Mouse (Mus musculus): Measurements from ENCODE around the gene Cc2d1a. TPM values are rescaled to one million over a fixed set of nuclear protein-coding genes. Genes with fewer than 3 reads are reported as not detected.

The Cc2d1a gene
- polyA plus RNA-seq, 1 experiment from 2014 or later, result 23.1 TPM

DNA sequence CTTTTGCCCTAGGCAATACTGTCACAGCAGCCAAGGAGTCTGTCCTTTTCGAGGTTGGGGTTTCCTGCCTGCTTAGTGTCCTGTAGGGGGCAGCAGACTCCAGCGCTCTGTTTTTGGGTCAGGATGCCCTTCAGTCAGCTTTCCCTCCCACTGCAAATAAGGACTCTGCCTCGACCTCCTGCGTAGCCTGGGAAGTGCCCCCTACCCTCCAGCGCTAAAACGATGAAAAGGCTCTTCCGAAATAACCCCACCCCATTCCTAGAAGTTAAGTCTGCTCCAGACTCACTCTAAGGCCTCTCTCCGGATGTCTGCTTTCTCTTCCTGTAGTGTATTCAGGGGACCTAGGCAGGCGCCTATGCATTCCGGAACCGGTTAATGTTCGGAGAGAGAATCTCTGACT lies 38.8 kb upstream of the Cc2d1a start:
- Histone ChIP-seq H3K9me3 (no peaks in the 10 kb centered on the region), H3K4me2 (peak overlapping the region; percentile 72), H3K4me3 (peak overlapping the region; percentile 32), H3K4me1 (peaks cover 54% of the 10 kb centered on the region), H3K36me3 (no peaks in the 10 kb centered on the region), H3K9ac (0 out of 2 replicates have a peak overlapping the region, but pooled peaks have one; percentile 7), H3K27ac (peak overlapping the region; percentile 25), H3K27me3 (no peaks in the 10 kb centered on the region)
- 1% methylated on average over 12 of the region's 12 CpGs for WGBS
- ATAC-seq (ENCODE audit: borderline replicate concordance, extremely low read depth, low FRiP score, low TSS enrichment), result no peak

DNA sequence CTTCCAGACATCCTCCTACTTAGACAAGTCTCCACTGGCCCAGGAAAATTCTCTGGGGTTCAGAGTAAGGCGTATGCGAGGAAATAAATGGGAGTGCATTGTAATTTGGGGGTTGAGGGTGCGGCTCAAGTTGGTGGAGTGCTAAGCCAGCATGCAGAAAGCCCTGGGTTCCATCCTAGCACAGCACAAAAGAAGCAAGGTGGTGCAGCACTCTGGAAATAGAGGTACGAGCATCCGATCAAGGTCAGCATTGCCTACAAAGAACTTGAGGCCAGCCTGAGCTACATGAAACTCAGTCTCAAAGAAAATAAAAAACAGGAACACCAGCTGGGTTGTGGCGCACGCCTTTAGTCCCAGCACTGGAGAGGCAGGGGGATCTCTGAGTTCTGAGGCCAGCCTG lies 37.4 kb upstream of the Cc2d1a start, which contains the start of gene Nanos3:
Nanos3 (minus strand) TSS at position 101 of the 400 bp plus-strand sequence.
- WGBS, result 92% methylated on average over 7 of the region's 7 CpGs
- Histone ChIP-seq H3K27me3 (no peaks in the 10 kb centered on the region), H3K4me1 (peaks cover 65% of the 10 kb centered on the region), H3K9me3 (no peaks in the 10 kb centered on the region), H3K27ac (peak within 1 kb of the TSS; percentile 87), H3K4me2 (peak within 1 kb of the TSS; percentile 88), H3K9ac (peak within 1 kb of the TSS; percentile 91), H3K36me3 (no peaks in the 10 kb centered on the region), H3K4me3 (peak within 1 kb of the TSS; percentile 87)
- no peak for ATAC-seq (ENCODE audit: borderline replicate concordance, extremely low read depth, low FRiP score, low TSS enrichment)

- peak overlapping the region; percentile 91 for H3K9ac ChIP-seq
- peak overlapping the region; percentile 87 for H3K4me3 ChIP-seq
- H3K9me3 ChIP-seq, result no peaks in the 10 kb centered on the region
- WGBS, result 12% methylated on average over 21 of the region's 21 CpGs
- peaks cover 67% of the 10 kb centered on the region for H3K4me1 ChIP-seq
- H3K27me3 ChIP-seq, result no peaks in the 10 kb centered on the region
- H3K4me2 ChIP-seq, result peak overlapping the region; percentile 88
- no peaks in the 10 kb centered on the region for H3K36me3 ChIP-seq
- peak; percentile 0; the same call in 1 of the 2 replicates for ATAC-seq (ENCODE audit: borderline replicate concordance, extremely low read depth, low FRiP score, low TSS enrichment)
- peak overlapping the region; percentile 87 for H3K27ac ChIP-seq
Observed at GRCm38 (mm10) chr8:84184085-84185043, 36.6 kb upstream of the Cc2d1a start.

DNA sequence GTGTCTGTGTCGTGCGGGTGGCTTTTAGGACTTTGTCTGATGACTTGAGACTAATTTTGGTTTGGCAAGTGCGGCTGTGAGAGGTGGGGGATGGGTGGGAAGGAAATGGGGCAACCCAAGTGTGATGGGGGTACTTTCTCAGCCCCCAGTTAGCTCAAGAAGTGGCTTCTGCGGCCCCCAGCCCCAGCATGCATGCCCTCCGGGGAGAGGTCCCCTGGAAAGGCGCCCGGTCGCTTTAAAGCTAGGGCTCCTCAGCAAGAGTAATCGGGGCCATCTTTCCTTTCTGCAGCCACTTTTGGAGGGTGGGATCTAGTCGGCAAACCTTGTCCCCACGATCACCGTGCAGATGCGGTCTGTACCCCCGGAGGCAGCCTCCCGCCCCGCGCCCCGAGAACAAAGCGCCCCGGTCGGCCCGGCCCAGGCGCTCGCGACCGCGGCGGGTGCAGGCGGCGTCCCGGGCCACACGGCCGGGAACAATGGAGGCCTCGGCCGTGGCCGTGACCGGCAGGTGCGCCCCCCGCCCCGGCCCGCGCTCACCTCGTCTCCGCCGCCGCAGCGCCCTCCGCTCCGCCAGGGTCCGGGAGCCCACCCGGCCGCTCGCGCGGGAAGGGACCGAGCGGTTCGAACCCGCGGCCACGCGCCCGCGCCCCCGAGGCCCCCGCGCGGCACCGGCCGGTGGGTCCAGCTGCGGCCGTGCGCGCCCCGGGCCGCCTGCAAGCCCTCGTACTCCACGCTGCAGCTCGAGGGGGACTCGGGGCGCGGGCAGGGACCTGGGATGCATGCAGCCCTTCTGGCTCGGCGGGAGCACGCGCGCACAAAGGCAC lies 35.7 kb upstream of the Cc2d1a start:
- peak overlapping the region; percentile 88 for H3K4me2 ChIP-seq
- peak overlapping the region; percentile 91 for H3K9ac ChIP-seq
- no peaks in the 10 kb centered on the region for H3K9me3 ChIP-seq
- H3K4me3 ChIP-seq, result peak overlapping the region; percentile 87
- 0 out of 2 replicates have a peak, but pooled peaks cover 3% of the 10 kb centered on the region for H3K36me3 ChIP-seq
- WGBS, result under 1% methylated on average over 65 of the region's 87 CpGs
- H3K4me1 ChIP-seq, result peaks cover 69% of the 10 kb centered on the region
- no peaks in the 10 kb centered on the region for H3K27me3 ChIP-seq
- peak overlapping the region; percentile 87 for H3K27ac ChIP-seq
- ATAC-seq (ENCODE audit: borderline replicate concordance, extremely low read depth, low FRiP score, low TSS enrichment), result peak; percentile 23; the same call in 1 of the 2 replicates

DNA sequence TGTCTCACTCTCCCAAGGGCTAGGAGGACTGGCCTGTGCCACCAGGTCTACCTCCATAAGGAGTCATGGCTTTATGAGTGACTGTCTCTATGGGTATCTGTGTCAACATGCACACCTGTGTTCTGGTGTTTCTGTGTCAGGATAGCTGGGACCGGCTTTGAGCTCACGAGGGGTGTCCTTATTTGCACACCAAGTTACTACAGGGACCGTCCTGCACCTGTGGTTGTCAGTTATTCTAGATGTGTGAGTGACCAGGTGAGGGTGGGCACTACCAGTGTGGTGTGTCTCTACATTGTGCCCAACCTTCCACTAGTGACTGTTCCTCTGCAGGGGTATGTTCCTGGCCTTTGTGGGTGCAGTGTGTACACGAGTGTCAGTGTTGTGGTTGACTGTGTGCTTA lies 35.1 kb upstream of the Cc2d1a start:
- no peak for ATAC-seq (ENCODE audit: borderline replicate concordance, extremely low read depth, low FRiP score, low TSS enrichment)
- Histone ChIP-seq H3K27ac (peak overlapping the region; percentile 87), H3K9me3 (no peaks in the 10 kb centered on the region), H3K27me3 (no peaks in the 10 kb centered on the region), H3K4me1 (peaks cover 64% of the 10 kb centered on the region), H3K9ac (peak overlapping the region; percentile 91), H3K4me3 (peak overlapping the region; percentile 87), H3K4me2 (peak overlapping the region; percentile 88), H3K36me3 (peaks cover 9% of the 10 kb centered on the region; the same call in 1 of the 2 replicates)
- WGBS, result 36% methylated on average over 4 of the region's 4 CpGs

- Histone ChIP-seq H3K4me2 (peak overlapping the region; percentile 51), H3K4me3 (peak overlapping the region; percentile 23), H3K27me3 (no peaks in the 10 kb centered on the region), H3K36me3 (peaks cover 9% of the 10 kb centered on the region; the same call in 1 of the 2 replicates), H3K9ac (peak overlapping the region; percentile 37), H3K4me1 (peaks cover 58% of the 10 kb centered on the region), H3K27ac (peak overlapping the region; percentile 56), H3K9me3 (no peaks in the 10 kb centered on the region)
- WGBS, result 3% methylated on average over 16 of the region's 16 CpGs
- peak; percentile 63 for ATAC-seq (ENCODE audit: borderline replicate concordance, extremely low read depth, low FRiP score, low TSS enrichment)
Observed at GRCm38 (mm10) chr8:84180530-84181190, 32.9 kb upstream of the Cc2d1a start.

DNA sequence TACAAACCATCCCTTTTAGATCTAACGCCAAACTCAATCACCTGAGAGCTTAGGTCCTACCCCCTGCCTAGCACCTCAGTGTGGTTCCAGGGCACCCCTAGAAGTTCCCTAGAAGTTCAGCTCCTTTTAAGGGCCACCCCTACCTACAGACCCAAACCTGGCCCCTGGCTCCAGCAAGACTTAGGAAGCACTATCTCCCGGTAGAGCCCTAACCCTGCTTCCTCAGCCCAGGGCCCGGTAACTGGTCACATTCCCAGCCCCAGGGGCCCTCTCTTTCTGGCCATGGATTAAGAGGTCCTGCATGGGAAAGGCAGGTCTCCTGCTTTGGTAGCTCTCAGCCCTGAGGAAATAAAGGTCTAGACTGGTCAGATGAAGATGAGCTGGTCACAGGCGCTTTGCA lies 32.2 kb upstream of the Cc2d1a start:
- H3K36me3 ChIP-seq, result peaks cover 10% of the 10 kb centered on the region; the same call in 1 of the 2 replicates
- peak overlapping the region; percentile 23 for H3K4me3 ChIP-seq
- H3K4me1 ChIP-seq, result peaks cover 57% of the 10 kb centered on the region
- H3K9me3 ChIP-seq, result no peaks in the 10 kb centered on the region
- H3K27me3 ChIP-seq, result no peaks in the 10 kb centered on the region
- H3K27ac ChIP-seq, result peak overlapping the region; percentile 31; the same call in 1 of the 2 replicates
- H3K9ac ChIP-seq, result peak overlapping the region; percentile 37
- no peak for ATAC-seq (ENCODE audit: borderline replicate concordance, extremely low read depth, low FRiP score, low TSS enrichment)
- H3K4me2 ChIP-seq, result peak overlapping the region; percentile 51
- 19% methylated on average over 4 of the region's 4 CpGs for WGBS

DNA sequence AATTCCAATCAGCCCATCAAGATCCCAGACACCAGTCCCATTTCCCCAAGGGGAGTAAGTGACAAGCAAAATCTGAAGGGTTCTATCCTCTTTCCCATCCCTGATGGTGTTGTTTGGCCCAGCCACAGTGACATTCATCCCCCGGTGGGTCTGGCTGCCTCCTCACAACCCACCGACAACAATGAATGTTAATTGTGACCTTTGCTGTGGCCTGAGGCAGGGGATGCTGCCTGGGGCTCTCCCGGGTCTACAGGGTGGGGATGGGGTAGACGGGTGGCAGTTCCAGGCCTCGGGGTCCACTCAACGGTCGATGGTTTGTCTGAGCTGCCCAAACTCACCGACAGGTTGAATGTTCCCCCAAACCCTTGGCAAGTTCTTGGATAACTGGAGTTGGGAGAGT lies 30.9 kb upstream of the Cc2d1a start:
- 78% methylated on average over 8 of the region's 8 CpGs for WGBS
- no peak overlapping the region for H3K4me2 ChIP-seq
- no peak for ATAC-seq (ENCODE audit: borderline replicate concordance, extremely low read depth, low FRiP score, low TSS enrichment)
- H3K36me3 ChIP-seq, result peaks cover 17% of the 10 kb centered on the region
- H3K27ac ChIP-seq, result no peak overlapping the region
- H3K9me3 ChIP-seq, result no peaks in the 10 kb centered on the region
- no peak overlapping the region for H3K9ac ChIP-seq
- H3K27me3 ChIP-seq, result no peaks in the 10 kb centered on the region
- H3K4me3 ChIP-seq, result no peak overlapping the region
- peaks cover 47% of the 10 kb centered on the region for H3K4me1 ChIP-seq

DNA sequence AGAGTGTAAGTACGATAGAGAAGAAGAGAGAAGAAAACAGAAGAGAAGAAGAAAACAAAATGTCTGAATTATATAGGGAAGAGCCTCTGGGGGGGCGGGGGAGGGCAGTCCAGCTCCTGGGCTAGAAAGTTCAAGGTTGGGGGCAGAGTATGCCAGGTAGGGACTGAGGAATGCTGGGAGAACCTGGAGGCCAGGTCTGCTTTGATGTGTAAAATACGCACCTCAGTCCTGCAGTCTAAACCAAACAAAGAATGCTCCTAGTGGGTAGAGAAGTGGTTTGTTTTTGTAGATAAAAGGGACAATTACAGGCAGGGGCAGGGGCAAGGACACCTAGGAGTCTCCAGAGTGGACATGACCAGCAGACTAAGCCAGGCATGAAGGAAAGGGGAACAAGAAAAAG lies 29.7 kb upstream of the Cc2d1a start:
- H3K27ac ChIP-seq, result no peak overlapping the region
- no peaks in the 10 kb centered on the region for H3K27me3 ChIP-seq
- ATAC-seq (ENCODE audit: borderline replicate concordance, extremely low read depth, low FRiP score, low TSS enrichment), result no peak
- WGBS, result 63% methylated on average over 3 of the region's 3 CpGs
- no peaks in the 10 kb centered on the region for H3K9me3 ChIP-seq
- H3K36me3 ChIP-seq, result peaks cover 29% of the 10 kb centered on the region
- peaks cover 39% of the 10 kb centered on the region for H3K4me1 ChIP-seq
- H3K4me2 ChIP-seq, result no peak overlapping the region
- no peak overlapping the region for H3K9ac ChIP-seq
- H3K4me3 ChIP-seq, result no peak overlapping the region

DNA sequence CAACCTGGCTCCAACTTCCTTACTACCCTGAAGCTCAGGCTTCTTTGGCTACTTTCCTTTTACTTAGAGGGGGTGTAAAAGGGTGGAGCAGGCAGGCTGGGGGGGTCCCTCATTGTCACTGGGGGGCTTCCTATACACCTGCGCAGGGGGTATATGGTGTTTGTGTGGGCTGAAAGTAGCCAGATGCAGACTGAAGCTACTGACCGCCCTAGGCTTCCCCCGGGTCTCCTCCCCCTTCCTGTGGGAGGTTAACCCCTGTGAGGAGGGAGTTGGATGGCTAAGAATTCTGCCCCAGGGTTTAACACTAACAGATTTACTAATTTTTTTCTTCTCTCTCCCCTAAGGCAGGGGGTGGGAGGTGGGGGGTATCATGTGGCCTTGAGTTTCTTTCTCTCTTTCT lies 28.8 kb upstream of the Cc2d1a start:
- Histone ChIP-seq H3K4me2 (no peak overlapping the region), H3K36me3 (peaks cover 36% of the 10 kb centered on the region), H3K9me3 (no peaks in the 10 kb centered on the region), H3K27me3 (no peaks in the 10 kb centered on the region), H3K4me3 (no peak overlapping the region), H3K9ac (0 out of 2 replicates have a peak overlapping the region, but pooled peaks have one; percentile 12), H3K27ac (no peak overlapping the region), H3K4me1 (peaks cover 34% of the 10 kb centered on the region)
- ATAC-seq (ENCODE audit: borderline replicate concordance, extremely low read depth, low FRiP score, low TSS enrichment), result no peak
- WGBS, result 29% methylated on average over 3 of the region's 3 CpGs

DNA sequence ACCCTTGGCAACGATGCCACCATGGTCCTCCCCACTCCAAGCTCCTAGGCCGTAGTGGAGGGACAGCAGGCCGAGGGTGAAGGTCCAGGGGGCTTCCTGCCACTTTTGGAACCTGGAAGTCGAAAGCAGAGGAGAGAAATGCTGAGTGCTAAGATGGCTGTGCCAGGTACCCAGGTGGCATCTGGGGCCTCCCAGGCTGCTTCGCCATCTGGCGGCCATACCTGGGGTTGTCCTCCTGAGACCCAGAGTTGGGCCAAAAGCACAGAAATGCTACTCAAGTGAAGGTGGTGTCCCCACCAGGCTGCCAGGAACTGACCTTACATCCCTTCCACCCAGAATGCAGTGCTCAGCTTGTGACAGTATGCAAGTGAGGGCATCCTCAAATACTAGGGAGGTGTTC lies 26.1 kb upstream of the Cc2d1a start:
- Histone ChIP-seq H3K9ac (no peak overlapping the region), H3K4me1 (0 out of 2 replicates have a peak, but pooled peaks cover 8% of the 10 kb centered on the region), H3K9me3 (no peaks in the 10 kb centered on the region), H3K36me3 (peaks cover 45% of the 10 kb centered on the region), H3K4me2 (no peak overlapping the region), H3K4me3 (no peak overlapping the region), H3K27ac (no peak overlapping the region), H3K27me3 (no peaks in the 10 kb centered on the region)
- no peak for ATAC-seq (ENCODE audit: borderline replicate concordance, extremely low read depth, low FRiP score, low TSS enrichment)
- 79% methylated on average over 6 of the region's 6 CpGs for WGBS

Data from lung, embryonic 15.5 days (tissue).